Mouse (Mus musculus): ENCODE data around the gene Rpf1.

DNA sequence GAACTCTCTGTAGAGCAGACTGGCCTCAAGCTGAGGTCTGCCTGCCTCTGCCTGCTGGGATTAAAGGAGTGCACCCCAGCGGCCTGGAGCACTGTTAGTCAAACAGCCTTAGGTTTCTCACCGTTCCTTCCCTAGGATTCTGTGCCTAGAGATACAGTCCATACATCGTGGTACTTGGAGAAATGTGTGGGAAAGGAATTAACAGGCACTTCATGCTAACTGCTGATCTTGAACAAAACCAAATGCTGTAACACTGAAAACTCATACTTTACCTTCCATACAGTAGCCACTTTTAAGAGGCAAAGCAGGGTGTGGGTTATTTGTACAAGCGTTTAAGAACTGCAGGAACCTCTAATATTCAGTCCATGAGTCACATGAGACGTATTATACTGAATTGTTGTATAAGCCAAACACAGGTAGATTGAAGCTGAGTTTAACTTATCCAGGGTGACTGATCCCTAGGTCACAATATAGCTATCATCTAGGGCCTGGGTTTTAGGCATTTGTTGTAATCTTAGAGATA is 19.6 kb downstream of the Rpf1 start:
- TF ChIP-seq CTCF (IDR thresholded peaks at IDR 0.05; ENCODE audit: low read depth) (no peak), EP300 (IDR thresholded peaks at IDR 0.05; ENCODE audit: low read depth) (no peak)
